Mouse (Mus musculus) embryonic facial prominence, embryonic 11.5 days (tissue): Measurements from ENCODE around the gene Adamtsl1. TPM values are rescaled to one million over a fixed set of nuclear protein-coding genes. Genes with fewer than 3 reads are reported as not detected.

ENCODE experiments used
- ATAC-seq: fragments of 200-750 bp; cut with Nextera tagmentation; replicated peaks from 2 replicates; pipeline ENCODE4 v1.8.0; 2017; ENCODE audit warnings: low read depth; ENCODE audit not compliant: insufficient number of reproducible peaks, low FRiP score, low TSS enrichment
- DNase-seq: peaks from one replicate; pipeline ENCODE4 v3.0.0-alpha.2; 2015; ENCODE audit warnings: low spot score
- H3K27ac ChIP-seq: fragments of 300-500 bp; sonication (generic); replicated peaks from 2 replicates; pipeline ENCODE4 v1.5.1; 2014; ENCODE audit warnings: mild to moderate bottlenecking, low read depth, low read length, control low read depth
- H3K27me3 ChIP-seq: fragments of 300-500 bp; sonication (generic); 2 replicates; pipeline ENCODE4 v1.6.1; 2014; ENCODE audit warnings: mild to moderate bottlenecking, low read length, moderate library complexity, mixed read lengths; ENCODE audit not compliant: control insufficient read depth, insufficient read depth
- H3K36me3 ChIP-seq: fragments of 300-500 bp; sonication (generic); replicated peaks from 2 replicates; pipeline ENCODE4 v1.6.1; 2014; ENCODE audit warnings: low read depth, mild to moderate bottlenecking, low read length, moderate library complexity, mixed read lengths; ENCODE audit not compliant: control insufficient read depth, insufficient read depth
- H3K4me1 ChIP-seq: fragments of 300-500 bp; sonication (generic); 2 replicates; pipeline ENCODE4 v1.6.1; 2014; ENCODE audit warnings: low read length, mixed read lengths; ENCODE audit not compliant: control insufficient read depth, insufficient read depth
- H3K4me2 ChIP-seq: fragments of 300-500 bp; sonication (generic); 2 replicates; pipeline ENCODE4 v1.6.1; 2014; ENCODE audit warnings: low read depth, mild to moderate bottlenecking, control low read depth, low read length, moderate library complexity
- H3K4me3 ChIP-seq: fragments of 300-500 bp; sonication (generic); 2 replicates; pipeline ENCODE4 v1.5.1; 2014; ENCODE audit warnings: low read depth, low read length, control low read depth
- H3K9ac ChIP-seq: fragments of 300-500 bp; sonication (generic); replicated peaks from 2 replicates; pipeline ENCODE4 v1.6.1; 2014; ENCODE audit warnings: mild to moderate bottlenecking, control low read depth, low read length
- H3K9me3 ChIP-seq: fragments of 300-500 bp; sonication (generic); replicated peaks from 2 replicates; pipeline ENCODE4 v1.6.1; 2016; ENCODE audit warnings: mild to moderate bottlenecking, low read length, inconsistent platforms, mixed read lengths; ENCODE audit not compliant: control insufficient read depth
- WGBS: fragments of 180-500 bp; shearing (Covaris S2); extraction: QIAGEN DNeasy Blood & Tissue Kit; methylation state at CpG from one replicate; pipeline ENCODE4 v1.1.7; 2014; 5-methylcytosine and 5-hydroxymethylcytosine counted together
- polyA plus RNA-seq: library from polyadenylated mRNA; unstranded; fragments of >200 nt; fragmentation: Nextera tagmentation; extraction: Ambion mirVana; gene quantifications from 2 replicates; pipeline ENCODE4 v1.2.1, GENCODE M21; 2014

Adamtsl1 gene
- polyA plus RNA-seq, 1 experiment from 2014 or later: 8.5 TPM

DNA sequence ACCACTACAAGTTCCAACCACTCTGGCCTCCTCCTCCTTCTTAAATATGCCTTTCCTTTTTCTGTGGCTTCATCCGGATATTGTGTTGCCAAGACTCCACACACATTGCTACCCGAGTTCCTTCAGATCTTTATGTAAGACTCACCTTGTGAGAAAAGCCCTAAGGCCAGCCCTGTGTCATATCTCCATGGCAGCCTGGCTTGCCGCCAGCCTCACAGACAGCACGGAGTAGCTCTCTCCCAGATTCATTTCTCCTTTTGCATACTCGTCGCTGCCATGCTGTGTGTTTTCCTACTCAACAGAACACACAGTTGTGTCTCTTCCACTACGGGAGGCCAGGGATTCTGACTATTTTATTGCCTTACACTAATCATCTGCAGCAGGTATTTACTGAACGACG lies 328.1 kb downstream of the Adamtsl1 start:
- Histone ChIP-seq H3K4me1 (no peaks in the 10 kb centered on the region), H3K27ac (no peak overlapping the region), H3K9ac (no peak overlapping the region), H3K4me2 (no peak overlapping the region), H3K36me3 (no peaks in the 10 kb centered on the region), H3K9me3 (no peaks in the 10 kb centered on the region), H3K27me3 (no peaks in the 10 kb centered on the region), H3K4me3 (no peak overlapping the region)
- WGBS: 81% methylated on average over 9 of the region's 9 CpGs
- DNase-seq (no peak), ATAC-seq (no peak)

DNA sequence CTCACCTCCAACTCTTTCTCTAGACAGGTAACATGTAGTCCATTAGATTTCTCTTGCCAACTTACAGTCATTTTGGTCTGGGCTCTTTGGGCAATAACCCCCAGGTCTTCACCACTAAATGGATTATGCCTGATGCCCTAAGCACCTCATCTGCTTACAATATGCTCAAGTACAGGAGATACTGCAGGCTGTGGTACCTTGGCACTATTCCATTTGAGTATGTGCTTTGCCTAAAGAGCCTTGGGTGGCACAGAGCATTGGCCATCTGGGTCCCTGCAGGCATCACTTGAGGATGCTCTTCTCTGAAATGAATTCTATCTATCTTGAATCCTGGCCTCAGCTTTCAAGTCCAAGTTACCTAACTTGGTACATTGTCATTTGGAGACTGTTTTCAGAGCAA lies 330.4 kb downstream of the Adamtsl1 start:
- H3K9me3 ChIP-seq: no peaks in the 10 kb centered on the region
- no peaks in the 10 kb centered on the region for H3K36me3 ChIP-seq
- no peak overlapping the region for H3K4me3 ChIP-seq
- no peak overlapping the region for H3K27ac ChIP-seq
- no peak overlapping the region for H3K4me2 ChIP-seq
- H3K27me3 ChIP-seq: no peaks in the 10 kb centered on the region
- no peak for ATAC-seq
- no peaks in the 10 kb centered on the region for H3K4me1 ChIP-seq
- DNase-seq: no peak
- no peak overlapping the region for H3K9ac ChIP-seq

DNA sequence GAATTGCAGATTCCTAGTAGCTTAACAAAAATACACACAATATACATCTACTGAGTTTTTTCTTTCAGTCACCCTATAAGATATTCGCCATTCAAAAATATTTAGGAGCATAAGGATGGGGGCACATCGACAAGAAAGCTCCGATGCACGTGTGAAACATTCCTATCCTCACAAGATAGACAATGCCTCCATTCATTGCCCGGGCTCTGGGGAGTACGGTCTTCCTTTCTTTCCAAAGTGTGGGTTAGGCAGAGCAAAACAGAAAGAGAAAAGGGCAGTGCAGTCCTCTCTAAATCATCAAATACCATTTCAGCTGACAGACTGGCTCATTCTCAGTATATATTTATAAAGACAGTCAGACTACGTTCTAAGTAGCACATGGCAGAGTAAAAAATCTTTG lies 332.0 kb downstream of the Adamtsl1 start:
- no peak overlapping the region for H3K4me3 ChIP-seq
- H3K9ac ChIP-seq: no peak overlapping the region
- ATAC-seq: no peak
- no peak overlapping the region for H3K4me2 ChIP-seq
- no peaks in the 10 kb centered on the region for H3K36me3 ChIP-seq
- DNase-seq: peak; percentile 52
- H3K27ac ChIP-seq: no peak overlapping the region
- no peaks in the 10 kb centered on the region for H3K9me3 ChIP-seq
- 12% methylated on average over 7 of the region's 7 CpGs for WGBS
- H3K4me1 ChIP-seq: no peaks in the 10 kb centered on the region
- H3K27me3 ChIP-seq: no peaks in the 10 kb centered on the region

DNA sequence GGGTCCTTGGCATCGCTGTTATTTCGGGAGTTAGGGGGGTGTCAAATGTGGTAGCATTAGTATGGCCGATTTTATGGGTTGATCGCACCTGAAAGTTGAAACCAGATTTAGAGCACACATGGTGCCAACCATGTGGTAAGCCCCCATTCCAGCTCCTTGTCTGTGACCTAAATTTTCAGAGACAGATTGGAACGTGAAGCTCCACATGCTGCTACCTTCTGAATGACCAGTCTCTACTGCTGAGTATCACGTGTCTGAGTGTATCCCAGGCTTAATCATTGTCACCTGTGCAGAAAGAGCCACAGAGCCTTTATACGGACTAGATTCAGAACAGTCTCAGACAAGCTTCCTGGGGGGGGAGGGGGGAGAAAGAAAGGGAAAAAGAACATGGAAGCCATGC lies 339.4 kb downstream of the Adamtsl1 start:
- no peaks in the 10 kb centered on the region for H3K9me3 ChIP-seq
- no peaks in the 10 kb centered on the region for H3K36me3 ChIP-seq
- H3K27me3 ChIP-seq: no peaks in the 10 kb centered on the region
- H3K27ac ChIP-seq: no peak overlapping the region
- no peak for ATAC-seq
- peak; percentile 28 for DNase-seq
- no peak overlapping the region for H3K4me2 ChIP-seq
- H3K4me1 ChIP-seq: no peaks in the 10 kb centered on the region
- no peak overlapping the region for H3K4me3 ChIP-seq
- 64% methylated on average over 7 of the region's 7 CpGs for WGBS
- no peak overlapping the region for H3K9ac ChIP-seq

DNA sequence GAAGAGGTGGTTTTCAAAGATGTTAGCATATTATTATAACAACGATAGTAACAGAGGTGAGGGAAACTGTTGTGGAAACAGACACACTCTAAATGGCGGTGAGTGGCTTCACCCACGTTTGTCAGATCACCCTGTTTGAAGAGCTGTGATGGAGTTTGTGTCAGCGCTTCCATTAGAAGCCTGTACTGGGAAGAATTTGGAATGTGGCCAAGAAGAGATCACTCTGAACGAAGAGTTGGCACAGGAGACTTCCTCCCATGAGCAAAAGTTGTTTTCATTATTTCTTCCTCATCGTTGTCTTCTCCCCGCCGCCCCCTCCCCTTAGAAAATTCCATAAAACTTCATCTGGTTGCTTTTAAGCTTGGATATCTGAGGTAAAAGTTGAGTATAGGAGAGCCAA lies 340.5 kb downstream of the Adamtsl1 start:
- no peak for DNase-seq
- H3K36me3 ChIP-seq: no peaks in the 10 kb centered on the region
- H3K9me3 ChIP-seq: no peaks in the 10 kb centered on the region
- H3K27me3 ChIP-seq: no peaks in the 10 kb centered on the region
- H3K27ac ChIP-seq: no peak overlapping the region
- H3K4me2 ChIP-seq: no peak overlapping the region
- no peak overlapping the region for H3K4me3 ChIP-seq
- no peak for ATAC-seq
- no peak overlapping the region for H3K9ac ChIP-seq
- no peaks in the 10 kb centered on the region for H3K4me1 ChIP-seq
- 73% methylated on average over 8 of the region's 8 CpGs for WGBS

DNA sequence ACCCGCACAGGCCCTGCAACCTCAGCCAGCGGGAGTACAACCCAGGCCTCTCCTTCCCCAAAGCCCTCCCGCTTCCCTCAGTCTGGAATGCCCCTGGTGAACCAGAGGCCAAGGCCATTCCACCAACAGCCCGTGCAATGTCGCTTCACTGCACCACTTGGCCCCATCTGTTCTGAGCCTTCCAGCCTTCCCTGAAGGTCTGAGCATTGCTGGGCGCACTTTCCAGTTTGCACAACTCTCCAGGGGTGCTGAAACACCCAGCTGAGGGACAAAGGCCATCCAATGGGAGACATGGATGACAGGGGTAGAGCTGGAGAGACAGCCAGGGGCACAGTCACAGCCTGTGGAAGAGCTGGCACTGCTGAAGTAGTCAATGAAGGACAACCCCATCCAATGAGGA lies 365.4 kb downstream of the Adamtsl1 start:
- no peak for ATAC-seq
- Histone ChIP-seq H3K4me3 (no peak overlapping the region), H3K9me3 (no peaks in the 10 kb centered on the region), H3K4me2 (no peak overlapping the region), H3K4me1 (no peaks in the 10 kb centered on the region), H3K27me3 (no peaks in the 10 kb centered on the region), H3K9ac (no peak overlapping the region), H3K27ac (no peak overlapping the region), H3K36me3 (no peaks in the 10 kb centered on the region)
- WGBS: 73% methylated on average over 6 of the region's 6 CpGs
- DNase-seq: no peak

DNA sequence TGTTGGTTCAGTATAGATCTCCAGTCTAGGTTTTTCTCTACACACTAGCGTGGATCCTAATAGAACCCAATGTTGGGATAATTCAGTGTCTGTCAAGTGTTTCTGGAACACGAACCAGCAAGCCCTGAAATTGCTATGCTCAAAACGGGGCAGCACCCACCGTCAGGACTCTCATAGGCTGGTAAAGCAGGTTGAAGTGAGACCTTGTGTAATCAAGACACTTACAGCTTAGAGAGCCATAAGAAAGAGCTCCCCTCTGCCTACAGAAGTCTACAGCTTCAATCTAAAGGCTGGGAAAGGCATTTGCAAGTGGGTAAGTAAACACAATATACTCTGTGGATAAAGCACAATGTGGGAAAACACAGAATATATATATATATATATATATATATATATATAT lies 367.3 kb downstream of the Adamtsl1 start:
- DNase-seq (no peak), ATAC-seq (no peak)
- 86% methylated on average over 4 of the region's 4 CpGs for WGBS
- H3K27ac ChIP-seq: no peak overlapping the region
- no peak overlapping the region for H3K4me3 ChIP-seq
- H3K27me3 ChIP-seq: no peaks in the 10 kb centered on the region
- no peaks in the 10 kb centered on the region for H3K4me1 ChIP-seq
- H3K9ac ChIP-seq: no peak overlapping the region
- no peaks in the 10 kb centered on the region for H3K9me3 ChIP-seq
- H3K36me3 ChIP-seq: no peaks in the 10 kb centered on the region
- H3K4me2 ChIP-seq: no peak overlapping the region

DNA sequence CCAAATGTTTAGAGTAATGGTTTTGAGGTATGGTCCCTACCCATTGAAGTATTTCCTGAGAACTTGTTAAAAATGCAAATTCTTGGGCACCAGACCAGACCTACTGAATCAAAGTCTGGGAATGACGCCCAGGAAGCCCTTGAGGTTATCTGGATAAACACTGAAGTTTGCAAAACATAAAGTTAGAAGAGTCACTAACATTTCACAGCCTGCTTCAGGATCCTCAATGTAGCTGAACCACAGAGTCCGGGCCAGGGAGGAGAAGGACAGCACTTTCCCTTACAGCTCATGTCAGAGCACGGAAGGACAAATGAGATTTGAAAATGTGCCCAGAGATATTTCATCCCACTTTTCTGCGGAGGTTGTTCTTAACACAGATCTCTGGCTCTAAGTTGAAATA lies 370.1 kb downstream of the Adamtsl1 start:
- WGBS: 85% methylated on average over 4 of the region's 4 CpGs
- DNase-seq: no peak
- Histone ChIP-seq H3K4me1 (no peaks in the 10 kb centered on the region), H3K9ac (no peak overlapping the region), H3K4me2 (no peak overlapping the region), H3K4me3 (no peak overlapping the region), H3K9me3 (no peaks in the 10 kb centered on the region), H3K27me3 (no peaks in the 10 kb centered on the region), H3K36me3 (no peaks in the 10 kb centered on the region), H3K27ac (no peak overlapping the region)
- ATAC-seq: no peak
